Mouse (Mus musculus): ENCODE measurements around the gene Sntn. TPM values are rescaled to one million over a fixed set of nuclear protein-coding genes. Genes with fewer than 3 reads are reported as not detected.

Sntn gene
- polyA plus RNA-seq (2012; rRNA removed): 0.17 TPM in 1 of 2 replicates, not detected in the other

DNA sequence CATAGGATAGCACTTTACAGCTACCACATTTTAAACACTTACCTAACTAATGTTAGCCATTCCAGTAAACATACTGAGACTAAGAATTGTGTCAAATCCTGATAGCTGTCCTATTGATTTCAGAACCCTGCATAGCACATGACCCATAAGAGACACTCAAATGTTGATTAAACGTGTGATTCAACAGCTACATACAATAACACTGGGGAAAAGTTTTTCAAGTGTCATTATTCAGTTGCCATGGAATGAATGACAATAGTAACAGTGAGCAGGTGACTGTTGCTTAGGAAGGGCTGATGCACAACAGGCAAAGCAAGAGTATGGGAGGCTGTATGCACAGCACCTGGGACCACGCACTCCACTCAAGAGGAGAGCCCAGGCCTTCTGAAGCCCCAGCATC is at the start of gene Sntn:
Sntn (plus strand) TSS at position 301 of the 400 bp plus-strand sequence.
- H3K36me3 ChIP-seq (ENCODE audit: control insufficient read depth, insufficient read depth, low read length): no peaks in the 10 kb centered on the region
- H3K27ac ChIP-seq (ENCODE audit: control insufficient read depth, insufficient read depth, low read length): no peak within 1 kb of the TSS
- TF ChIP-seq POLR2A (IDR thresholded peaks at IDR 0.05; ENCODE audit: control insufficient read depth, extremely low read depth, insufficient read depth, low read length, poor library complexity) (no peak), CTCF (IDR thresholded peaks at IDR 0.05; ENCODE audit: borderline replicate concordance, control insufficient read depth, extremely low read depth, insufficient read depth, low read length, poor library complexity) (no peak)
- WGBS: 91% methylated on average over 2 of the region's 2 CpGs
- no peak within 1 kb of the TSS for H3K4me3 ChIP-seq (ENCODE audit: control insufficient read depth, insufficient read depth, low read length)
- no peaks in the 10 kb centered on the region for H3K27me3 ChIP-seq (ENCODE audit: control insufficient read depth, insufficient read depth, low read length)
- no peaks in the 10 kb centered on the region for H3K4me1 ChIP-seq (replicated peaks; ENCODE audit: control insufficient read depth, insufficient read depth, low read length)
- DNase-seq: no peak

DNA sequence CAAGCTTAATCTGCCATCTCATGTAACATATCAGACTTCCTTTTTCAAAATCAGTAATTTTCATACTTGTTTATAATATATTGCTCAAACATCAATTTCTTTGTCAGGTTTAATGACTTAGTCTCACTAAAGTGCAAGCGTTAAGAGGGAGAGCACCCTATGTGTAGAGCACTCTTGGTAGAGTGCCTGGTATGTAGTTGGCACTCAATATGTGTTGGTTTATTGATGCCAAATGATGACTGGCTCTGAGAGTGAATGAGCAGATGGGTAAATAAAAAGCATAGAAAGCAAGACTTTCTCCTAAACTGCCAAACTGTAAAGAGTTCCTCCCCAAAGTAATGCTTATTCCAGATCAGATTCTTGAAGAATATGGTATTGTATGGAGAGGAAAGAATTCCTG is 20.8 kb upstream of the Sntn start:
- no peak for DNase-seq
- no peak overlapping the region for H3K27ac ChIP-seq (ENCODE audit: control insufficient read depth, insufficient read depth, low read length)
- 97% methylated on average over 1 of the region's 1 CpGs for WGBS
- H3K36me3 ChIP-seq (ENCODE audit: control insufficient read depth, insufficient read depth, low read length): no peaks in the 10 kb centered on the region
- no peaks in the 10 kb centered on the region for H3K4me1 ChIP-seq (replicated peaks; ENCODE audit: control insufficient read depth, insufficient read depth, low read length)
- TF ChIP-seq CTCF (IDR thresholded peaks at IDR 0.05; ENCODE audit: borderline replicate concordance, control insufficient read depth, extremely low read depth, insufficient read depth, low read length, poor library complexity) (no peak), POLR2A (IDR thresholded peaks at IDR 0.05; ENCODE audit: control insufficient read depth, extremely low read depth, insufficient read depth, low read length, poor library complexity) (no peak)
- H3K4me3 ChIP-seq (ENCODE audit: control insufficient read depth, insufficient read depth, low read length): no peak overlapping the region
- no peaks in the 10 kb centered on the region for H3K27me3 ChIP-seq (ENCODE audit: control insufficient read depth, insufficient read depth, low read length)

DNA sequence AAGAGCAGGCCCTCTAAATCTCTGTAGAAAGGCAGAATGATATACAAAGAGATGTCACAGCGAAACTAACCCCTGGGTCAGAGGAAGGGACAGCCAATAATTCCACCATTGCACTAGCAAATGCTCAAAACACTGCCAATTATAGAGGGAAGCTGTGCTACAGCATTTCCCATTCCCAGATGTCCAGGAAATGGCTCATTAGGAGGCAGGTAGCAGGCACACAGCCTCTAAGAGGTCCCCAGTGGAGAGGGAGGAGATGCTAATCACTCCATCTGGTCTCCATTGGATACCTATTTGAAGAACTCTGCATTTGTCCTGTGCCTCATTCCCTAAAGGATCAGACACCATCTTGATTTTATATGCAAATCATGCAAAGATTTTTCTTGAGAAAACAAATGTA is 19.6 kb upstream of the Sntn start:
- no peaks in the 10 kb centered on the region for H3K4me1 ChIP-seq (replicated peaks; ENCODE audit: control insufficient read depth, insufficient read depth, low read length)
- 58% methylated on average over 1 of the region's 1 CpGs for WGBS
- H3K27ac ChIP-seq (ENCODE audit: control insufficient read depth, insufficient read depth, low read length): no peak overlapping the region
- no peaks in the 10 kb centered on the region for H3K36me3 ChIP-seq (ENCODE audit: control insufficient read depth, insufficient read depth, low read length)
- no peak overlapping the region for H3K4me3 ChIP-seq (ENCODE audit: control insufficient read depth, insufficient read depth, low read length)
- TF ChIP-seq CTCF (IDR thresholded peaks at IDR 0.05; ENCODE audit: borderline replicate concordance, control insufficient read depth, extremely low read depth, insufficient read depth, low read length, poor library complexity) (no peak), POLR2A (IDR thresholded peaks at IDR 0.05; ENCODE audit: control insufficient read depth, extremely low read depth, insufficient read depth, low read length, poor library complexity) (no peak)
- no peaks in the 10 kb centered on the region for H3K27me3 ChIP-seq (ENCODE audit: control insufficient read depth, insufficient read depth, low read length)
- no peak for DNase-seq

DNA sequence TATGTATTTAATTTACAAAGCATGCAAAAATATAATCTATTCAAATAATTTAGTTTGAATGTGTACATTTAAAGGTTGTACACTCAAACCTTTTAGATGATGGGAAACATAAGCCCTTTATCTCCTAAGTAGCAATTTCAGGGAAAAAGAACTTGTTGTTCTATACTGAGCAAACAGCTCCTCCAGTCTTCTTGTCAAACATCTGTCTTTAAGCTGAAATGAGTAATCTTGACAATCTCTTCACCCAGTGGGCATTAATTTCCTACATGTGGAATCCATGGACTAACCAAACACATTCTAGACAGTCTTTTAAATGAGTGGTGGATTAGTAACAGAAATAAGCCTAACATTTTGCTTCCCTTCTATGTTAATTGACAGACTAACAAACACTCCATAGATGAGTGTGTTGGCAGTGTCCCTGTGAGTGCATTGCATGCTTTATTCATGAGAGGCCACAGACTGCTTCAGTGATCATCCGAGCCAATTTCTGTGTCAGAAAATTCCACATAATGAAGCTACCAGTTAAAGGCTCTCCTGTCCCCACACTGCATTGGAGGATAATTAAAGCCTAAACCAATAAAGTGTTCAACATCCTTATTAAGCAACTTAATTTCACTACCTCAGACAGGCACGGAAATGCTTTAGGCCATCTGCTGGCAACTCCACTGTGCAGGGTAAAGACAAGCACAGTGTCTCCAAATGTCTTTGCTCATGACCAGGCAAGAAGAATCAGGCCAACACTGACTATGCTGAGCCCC is 19.0 kb upstream of the Sntn start:
- TF ChIP-seq CTCF (IDR thresholded peaks at IDR 0.05; ENCODE audit: borderline replicate concordance, control insufficient read depth, extremely low read depth, insufficient read depth, low read length, poor library complexity): no peak
- no peak for TF ChIP-seq POLR2A (IDR thresholded peaks at IDR 0.05; ENCODE audit: control insufficient read depth, extremely low read depth, insufficient read depth, low read length, poor library complexity)
- 88% methylated on average over 2 of the region's 2 CpGs for WGBS
- DNase-seq: no peak

DNA sequence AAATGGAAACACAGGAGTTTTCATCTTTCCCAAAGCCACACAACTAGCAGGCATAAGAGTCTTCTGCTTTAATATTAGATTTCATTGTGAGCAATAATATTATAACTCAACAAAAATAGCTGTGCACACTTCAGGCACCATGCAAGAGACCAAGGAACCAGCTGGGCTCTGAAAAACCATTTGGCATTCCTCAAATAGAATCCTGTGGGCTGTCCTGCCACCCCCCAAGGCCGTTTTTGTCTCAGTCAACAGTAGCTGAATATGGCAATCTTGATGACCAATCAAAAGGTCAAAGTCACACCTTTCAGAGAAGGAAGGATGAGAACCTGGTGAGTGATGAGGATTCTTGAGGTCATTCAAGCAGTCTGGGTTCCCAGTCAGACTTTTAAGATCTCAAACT is 16.0 kb downstream of the Sntn start:
- Histone ChIP-seq H3K4me3 (ENCODE audit: control insufficient read depth, insufficient read depth, low read length) (no peak overlapping the region), H3K36me3 (ENCODE audit: control insufficient read depth, insufficient read depth, low read length) (no peaks in the 10 kb centered on the region), H3K4me1 (replicated peaks; ENCODE audit: control insufficient read depth, insufficient read depth, low read length) (no peaks in the 10 kb centered on the region), H3K27me3 (ENCODE audit: control insufficient read depth, insufficient read depth, low read length) (no peaks in the 10 kb centered on the region), H3K27ac (ENCODE audit: control insufficient read depth, insufficient read depth, low read length) (no peak overlapping the region)
- WGBS: 65% methylated on average over 1 of the region's 1 CpGs
- TF ChIP-seq POLR2A (IDR thresholded peaks at IDR 0.05; ENCODE audit: control insufficient read depth, extremely low read depth, insufficient read depth, low read length, poor library complexity) (no peak), CTCF (IDR thresholded peaks at IDR 0.05; ENCODE audit: borderline replicate concordance, control insufficient read depth, extremely low read depth, insufficient read depth, low read length, poor library complexity) (no peak)
- DNase-seq: no peak

More for the DNA sequence above, 19.0 kb upstream of the Sntn start:
- no peak overlapping the region for H3K4me3 ChIP-seq (ENCODE audit: control insufficient read depth, insufficient read depth, low read length)
- no peaks in the 10 kb centered on the region for H3K27me3 ChIP-seq (ENCODE audit: control insufficient read depth, insufficient read depth, low read length)
- H3K4me1 ChIP-seq (replicated peaks; ENCODE audit: control insufficient read depth, insufficient read depth, low read length): no peaks in the 10 kb centered on the region
- no peaks in the 10 kb centered on the region for H3K36me3 ChIP-seq (ENCODE audit: control insufficient read depth, insufficient read depth, low read length)
- no peak overlapping the region for H3K27ac ChIP-seq (ENCODE audit: control insufficient read depth, insufficient read depth, low read length)

DNA sequence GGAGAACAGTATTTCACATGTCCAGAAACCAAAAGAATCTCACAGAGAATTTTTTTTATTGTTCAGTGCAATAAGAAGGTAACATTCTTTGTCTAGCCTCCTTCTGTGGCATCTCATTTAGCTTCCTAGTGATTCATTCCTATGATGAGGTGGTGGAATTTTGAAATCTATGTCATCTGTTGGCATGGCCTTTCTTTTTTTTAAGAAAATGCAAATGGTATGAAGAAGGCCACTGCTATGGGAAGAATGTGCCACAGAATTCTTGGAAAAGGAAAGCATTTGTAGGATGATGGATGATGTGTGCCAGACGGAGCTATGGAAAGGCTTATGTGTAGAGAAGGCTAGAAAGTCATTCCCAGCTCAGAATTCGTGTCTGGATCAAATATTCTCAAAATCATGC is 19.8 kb downstream of the Sntn start:
- no peaks in the 10 kb centered on the region for H3K4me1 ChIP-seq (replicated peaks; ENCODE audit: control insufficient read depth, insufficient read depth, low read length)
- no peak overlapping the region for H3K4me3 ChIP-seq (ENCODE audit: control insufficient read depth, insufficient read depth, low read length)
- no peaks in the 10 kb centered on the region for H3K27me3 ChIP-seq (ENCODE audit: control insufficient read depth, insufficient read depth, low read length)
- TF ChIP-seq POLR2A (IDR thresholded peaks at IDR 0.05; ENCODE audit: control insufficient read depth, extremely low read depth, insufficient read depth, low read length, poor library complexity): no peak
- TF ChIP-seq CTCF (IDR thresholded peaks at IDR 0.05; ENCODE audit: borderline replicate concordance, control insufficient read depth, extremely low read depth, insufficient read depth, low read length, poor library complexity): no peak
- DNase-seq: no peak
- WGBS: 60% methylated on average over 2 of the region's 2 CpGs
- no peak overlapping the region for H3K27ac ChIP-seq (ENCODE audit: control insufficient read depth, insufficient read depth, low read length)
- no peaks in the 10 kb centered on the region for H3K36me3 ChIP-seq (ENCODE audit: control insufficient read depth, insufficient read depth, low read length)

Measured in thymus, adult 2 months (tissue).